Mouse (Mus musculus) liver, embryonic 11.5 days (tissue): ENCODE data around the gene Fam163b. TPM values are rescaled to one million over a fixed set of nuclear protein-coding genes. Genes with fewer than 3 reads are reported as not detected.

Source experiments
- ATAC-seq: fragments of 200-750 bp; cut with Nextera tagmentation; replicated peaks from 2 replicates; pipeline ENCODE4 v1.8.0; 2017; ENCODE audit warnings: moderate number of reproducible peaks, mild to moderate bottlenecking, moderate TSS enrichment, moderate library complexity; ENCODE audit not compliant: low FRiP score
- DNase-seq: peaks from one replicate; pipeline ENCODE4 v3.0.0-alpha.2; 2017; ENCODE audit warnings: low spot score
- H3K27ac ChIP-seq: fragments of 300-500 bp; sonication (generic); 2 replicates; pipeline ENCODE4 v1.5.1; 2014; ENCODE audit warnings: mild to moderate bottlenecking, low read depth, low read length, control low read depth
- H3K27me3 ChIP-seq: fragments of 300-500 bp; sonication (generic); replicated peaks from 2 replicates; pipeline ENCODE4 v1.6.1; 2014; ENCODE audit warnings: low read length, mixed read lengths; ENCODE audit not compliant: control insufficient read depth, insufficient read depth
- H3K36me3 ChIP-seq: fragments of 300-500 bp; sonication (generic); 2 replicates; pipeline ENCODE4 v1.6.1; 2014; ENCODE audit warnings: mild to moderate bottlenecking, low read length, moderate library complexity, mixed read lengths; ENCODE audit not compliant: control insufficient read depth, insufficient read depth
- H3K4me1 ChIP-seq: fragments of 300-500 bp; sonication (generic); replicated peaks from 2 replicates; pipeline ENCODE4 v1.6.1; 2014; ENCODE audit warnings: low read length, mixed read lengths; ENCODE audit not compliant: control insufficient read depth, insufficient read depth
- H3K4me2 ChIP-seq: fragments of 300-500 bp; sonication (generic); 2 replicates; pipeline ENCODE4 v1.6.1; 2014; ENCODE audit warnings: mild to moderate bottlenecking, control low read depth, moderate library complexity
- H3K4me3 ChIP-seq: fragments of 300-500 bp; sonication (generic); 2 replicates; pipeline ENCODE4 v1.5.1; 2014; ENCODE audit warnings: low read depth, low read length, control low read depth
- H3K9ac ChIP-seq: fragments of 300-500 bp; sonication (generic); 2 replicates; pipeline ENCODE4 v1.6.1; 2014; ENCODE audit warnings: low read depth, low read length, control low read depth
- H3K9me3 ChIP-seq: fragments of 300-500 bp; sonication (generic); 2 replicates; pipeline ENCODE4 v1.6.1; 2016; ENCODE audit warnings: low read length, inconsistent platforms, mixed read lengths; ENCODE audit not compliant: control insufficient read depth
- WGBS: fragments of 180-500 bp; shearing (Covaris S2); extraction: QIAGEN DNeasy Blood & Tissue Kit; methylation state at CpG from one replicate; pipeline ENCODE4 v1.1.7; 2014; 5-methylcytosine and 5-hydroxymethylcytosine counted together
- polyA plus RNA-seq: library from polyadenylated mRNA; unstranded; fragments of >200 nt; fragmentation: Nextera tagmentation; extraction: Ambion mirVana; gene quantifications from 2 replicates; pipeline ENCODE4 v1.2.1, GENCODE M21; 2014

Fam163b gene
- polyA plus RNA-seq, 1 experiment from 2014 or later: 0.14 TPM

- H3K4me2 ChIP-seq: no peak overlapping the region
- DNase-seq (no peak), ATAC-seq (no peak)
- H3K4me1 ChIP-seq: no peaks in the 10 kb centered on the region
- no peaks in the 10 kb centered on the region for H3K9me3 ChIP-seq
- H3K4me3 ChIP-seq: no peak overlapping the region
- 64% methylated on average over 2 of the region's 2 CpGs for WGBS
- H3K27me3 ChIP-seq: 0 out of 2 replicates have a peak, but pooled peaks cover 2% of the 10 kb centered on the region
- H3K9ac ChIP-seq: no peak overlapping the region
- H3K27ac ChIP-seq: no peak overlapping the region
- no peaks in the 10 kb centered on the region for H3K36me3 ChIP-seq
These were observed 23.8 kb upstream of the Fam163b start for GRCm38 (mm10) chr2:27166074-27166473.

GRCm38 (mm10) chr2:27164796-27165590 is 22.7 kb upstream of the Fam163b start, which contains the start of gene Dbh:
Dbh (plus strand) TSS chr2:27165233.
- Histone ChIP-seq H3K27ac (no peak within 1 kb of the TSS), H3K4me1 (no peaks in the 10 kb centered on the region), H3K36me3 (no peaks in the 10 kb centered on the region)

GRCm38 (mm10) chr2:27163851-27164250 is 21.6 kb upstream of the Fam163b start:
- no peak overlapping the region for H3K4me3 ChIP-seq
- H3K4me1 ChIP-seq: no peaks in the 10 kb centered on the region
- WGBS: 75% methylated on average over 5 of the region's 5 CpGs
- no peak overlapping the region for H3K4me2 ChIP-seq
- no peak overlapping the region for H3K27ac ChIP-seq
- H3K9ac ChIP-seq: no peak overlapping the region
- no peaks in the 10 kb centered on the region for H3K36me3 ChIP-seq
- H3K27me3 ChIP-seq: 0 out of 2 replicates have a peak, but pooled peaks cover 2% of the 10 kb centered on the region
- DNase-seq: no peak
- ATAC-seq: no peak
- no peaks in the 10 kb centered on the region for H3K9me3 ChIP-seq

More at GRCm38 (mm10) chr2:27164796-27165590, 22.7 kb upstream of the Fam163b start, which contains the start of gene Dbh:
- Histone ChIP-seq H3K4me2 (no peak within 1 kb of the TSS), H3K27me3 (0 out of 2 replicates have a peak, but pooled peaks cover 2% of the 10 kb centered on the region), H3K9me3 (no peaks in the 10 kb centered on the region), H3K9ac (no peak within 1 kb of the TSS), H3K4me3 (no peak within 1 kb of the TSS)
- DNase-seq (no peak), ATAC-seq (no peak)
- WGBS: 73% methylated on average over 12 of the region's 12 CpGs

- H3K9me3 ChIP-seq: no peaks in the 10 kb centered on the region
- no peak overlapping the region for H3K4me2 ChIP-seq
- DNase-seq (no peak), ATAC-seq (no peak)
- no peak overlapping the region for H3K4me3 ChIP-seq
- no peaks in the 10 kb centered on the region for H3K36me3 ChIP-seq
- no peak overlapping the region for H3K27ac ChIP-seq
- no peak overlapping the region for H3K9ac ChIP-seq
- H3K27me3 ChIP-seq: 0 out of 2 replicates have a peak, but pooled peaks cover 2% of the 10 kb centered on the region
- 71% methylated on average over 11 of the region's 11 CpGs for WGBS
- no peaks in the 10 kb centered on the region for H3K4me1 ChIP-seq
These were observed 20.4 kb upstream of the Fam163b start for GRCm38 (mm10) chr2:27162656-27163055.

- no peak for ATAC-seq
- Histone ChIP-seq H3K4me2 (no peak overlapping the region), H3K4me3 (no peak overlapping the region), H3K4me1 (no peaks in the 10 kb centered on the region), H3K27me3 (no peaks in the 10 kb centered on the region), H3K36me3 (no peaks in the 10 kb centered on the region), H3K9ac (no peak overlapping the region), H3K27ac (no peak overlapping the region), H3K9me3 (no peaks in the 10 kb centered on the region)
- WGBS: 95% methylated on average over 2 of the region's 2 CpGs
- no peak for DNase-seq
These were observed 19.2 kb upstream of the Fam163b start for GRCm38 (mm10) chr2:27161526-27161925.

- ATAC-seq (no peak), DNase-seq (no peak)
- no peak overlapping the region for H3K4me3 ChIP-seq
- no peaks in the 10 kb centered on the region for H3K4me1 ChIP-seq
- no peak overlapping the region for H3K27ac ChIP-seq
- H3K27me3 ChIP-seq: no peaks in the 10 kb centered on the region
- WGBS: 81% methylated on average over 6 of the region's 6 CpGs
- H3K9ac ChIP-seq: no peak overlapping the region
- H3K36me3 ChIP-seq: no peaks in the 10 kb centered on the region
- H3K4me2 ChIP-seq: no peak overlapping the region
- H3K9me3 ChIP-seq: no peaks in the 10 kb centered on the region
These were observed 14.3 kb upstream of the Fam163b start for GRCm38 (mm10) chr2:27156596-27156995.

- Histone ChIP-seq H3K4me2 (no peak overlapping the region), H3K27me3 (no peaks in the 10 kb centered on the region), H3K4me3 (no peak overlapping the region), H3K4me1 (no peaks in the 10 kb centered on the region), H3K9me3 (no peaks in the 10 kb centered on the region), H3K36me3 (no peaks in the 10 kb centered on the region), H3K27ac (no peak overlapping the region), H3K9ac (no peak overlapping the region)
- WGBS: 81% methylated on average over 10 of the region's 10 CpGs
- ATAC-seq (no peak), DNase-seq (no peak)
These were observed 12.3 kb upstream of the Fam163b start for GRCm38 (mm10) chr2:27154466-27155185.

- 15% methylated on average over 2 of the region's 2 CpGs for WGBS
- H3K9ac ChIP-seq: no peak overlapping the region
- H3K4me2 ChIP-seq: no peak overlapping the region
- no peaks in the 10 kb centered on the region for H3K9me3 ChIP-seq
- no peak for ATAC-seq
- no peaks in the 10 kb centered on the region for H3K27me3 ChIP-seq
- no peak overlapping the region for H3K27ac ChIP-seq
- H3K4me3 ChIP-seq: no peak overlapping the region
- no peak for DNase-seq
- no peaks in the 10 kb centered on the region for H3K36me3 ChIP-seq
- H3K4me1 ChIP-seq: no peaks in the 10 kb centered on the region
These were observed 7.2 kb upstream of the Fam163b start for GRCm38 (mm10) chr2:27149457-27149856.
